Mouse (Mus musculus) embryonic fibroblast, embryonic 13.5 days (primary cell): ENCODE results near the gene Prpf31. TPM values are rescaled to one million over a fixed set of nuclear protein-coding genes. Genes with fewer than 3 reads are reported as not detected.

ENCODE experiments used
- H3K27ac ChIP-seq: 2 replicates; pipeline ENCODE4 v1.5.1; 2012; ENCODE audit warnings: low read length, control low read depth, inconsistent platforms; ENCODE audit not compliant: insufficient read depth
- H3K4me1 ChIP-seq: 2 replicates; pipeline ENCODE4 v1.6.1; 2011; ENCODE audit warnings: low read length; ENCODE audit not compliant: control insufficient read depth, insufficient read depth
- H3K4me3 ChIP-seq: 2 replicates; pipeline ENCODE4 v1.5.1; 2011; ENCODE audit warnings: mild to moderate bottlenecking, control low read depth, low read length; ENCODE audit not compliant: insufficient read depth
- CTCF ChIP-seq: IDR thresholded peaks from 2 replicates; pipeline ENCODE4 v1.5.1; 2011; ENCODE audit warnings: mild to moderate bottlenecking, control low read depth, low read length, moderate library complexity, borderline replicate concordance; ENCODE audit not compliant: insufficient read depth
- POLR2A ChIP-seq: IDR thresholded peaks from 2 replicates; pipeline ENCODE4 v1.6.1; 2011; ENCODE audit warnings: low read depth, mild to moderate bottlenecking, control low read depth, low read length, moderate library complexity
- polyA plus RNA-seq: library from polyadenylated mRNA; stranded (reverse); fragments of >200 nt; gene quantifications from 2 replicates; pipeline ENCODE4 v1.2.4, GENCODE M21; 2011; ENCODE audit warnings: low read depth; ENCODE audit not compliant: missing spikeins, insufficient read length

Prpf31 gene
- polyA plus RNA-seq, 1 experiment, result 42.2 TPM

DNA sequence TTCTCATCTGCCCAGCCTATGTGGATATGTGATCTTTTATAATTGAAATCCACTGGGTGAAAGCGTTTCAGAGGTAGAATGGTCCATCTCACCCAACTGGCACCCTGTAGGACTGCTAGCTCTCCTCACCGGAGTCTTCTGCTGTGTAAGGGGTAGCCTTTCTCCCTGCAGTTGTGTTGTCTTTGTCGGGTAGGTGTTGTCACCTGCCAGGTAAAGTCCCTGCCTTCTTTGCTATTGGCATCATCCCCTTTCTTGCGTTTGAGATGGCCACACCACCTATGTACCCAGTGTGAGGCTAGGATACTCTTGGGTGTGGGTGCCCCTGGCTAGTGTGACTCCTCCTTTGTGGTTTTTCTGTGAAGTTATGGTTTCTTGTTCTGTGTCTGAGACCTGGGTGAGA lies 16.9 kb downstream of the Prpf31 start:
- no peak overlapping the region for H3K27ac ChIP-seq
- no peak for TF ChIP-seq POLR2A
- H3K4me3 ChIP-seq, result peak overlapping the region; percentile 58
- peaks cover 14% of the 10 kb centered on the region for H3K4me1 ChIP-seq

DNA sequence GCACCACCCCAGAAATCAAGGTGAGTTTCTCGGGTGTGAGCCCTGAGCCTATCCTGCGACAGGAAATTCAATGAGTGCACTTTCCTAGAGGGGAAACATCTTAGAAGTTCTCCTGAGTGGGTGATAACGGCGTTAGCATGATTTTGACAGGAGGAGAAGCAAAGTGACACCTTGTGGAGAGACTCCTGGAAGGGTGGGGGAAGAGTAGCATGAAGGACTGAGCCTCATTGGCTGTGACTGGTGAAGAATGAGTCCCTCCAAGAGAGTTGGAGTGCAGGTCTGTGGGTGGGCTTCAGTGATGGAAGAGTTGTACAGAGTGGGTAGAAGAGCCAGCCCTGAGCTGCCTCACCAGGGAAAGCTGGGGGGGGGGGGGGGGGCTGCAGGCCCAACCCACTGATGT lies 27.2 kb downstream of the Prpf31 start:
- Histone ChIP-seq H3K4me1 (no peaks in the 10 kb centered on the region), H3K4me3 (no peak overlapping the region), H3K27ac (no peak overlapping the region)
- no peak for TF ChIP-seq POLR2A
- TF ChIP-seq CTCF, result no peak

DNA sequence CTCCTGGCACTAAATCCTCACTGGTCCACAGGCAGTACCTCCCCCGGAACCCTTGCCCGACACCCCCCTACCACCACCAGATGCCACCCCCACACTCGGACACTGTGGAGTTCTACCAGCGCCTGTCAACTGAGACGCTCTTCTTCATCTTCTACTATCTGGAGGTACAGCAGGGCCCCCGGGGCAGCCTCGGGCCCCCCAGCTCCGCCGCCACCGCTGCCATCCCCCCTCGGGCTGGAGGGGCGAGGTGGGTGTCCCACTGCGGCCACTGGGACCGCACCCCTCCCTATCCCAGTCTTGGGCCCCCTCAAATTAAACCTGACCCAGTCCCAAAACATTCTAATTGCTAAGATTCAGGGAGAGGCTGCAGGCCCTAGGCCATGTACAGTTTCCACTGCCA lies 28.8 kb downstream of the Prpf31 start:
- H3K27ac ChIP-seq, result no peak overlapping the region
- no peak overlapping the region for H3K4me3 ChIP-seq
- H3K4me1 ChIP-seq, result peaks cover 2% of the 10 kb centered on the region; the same call in 1 of the 2 replicates
- TF ChIP-seq POLR2A (no peak), CTCF (no peak)

DNA sequence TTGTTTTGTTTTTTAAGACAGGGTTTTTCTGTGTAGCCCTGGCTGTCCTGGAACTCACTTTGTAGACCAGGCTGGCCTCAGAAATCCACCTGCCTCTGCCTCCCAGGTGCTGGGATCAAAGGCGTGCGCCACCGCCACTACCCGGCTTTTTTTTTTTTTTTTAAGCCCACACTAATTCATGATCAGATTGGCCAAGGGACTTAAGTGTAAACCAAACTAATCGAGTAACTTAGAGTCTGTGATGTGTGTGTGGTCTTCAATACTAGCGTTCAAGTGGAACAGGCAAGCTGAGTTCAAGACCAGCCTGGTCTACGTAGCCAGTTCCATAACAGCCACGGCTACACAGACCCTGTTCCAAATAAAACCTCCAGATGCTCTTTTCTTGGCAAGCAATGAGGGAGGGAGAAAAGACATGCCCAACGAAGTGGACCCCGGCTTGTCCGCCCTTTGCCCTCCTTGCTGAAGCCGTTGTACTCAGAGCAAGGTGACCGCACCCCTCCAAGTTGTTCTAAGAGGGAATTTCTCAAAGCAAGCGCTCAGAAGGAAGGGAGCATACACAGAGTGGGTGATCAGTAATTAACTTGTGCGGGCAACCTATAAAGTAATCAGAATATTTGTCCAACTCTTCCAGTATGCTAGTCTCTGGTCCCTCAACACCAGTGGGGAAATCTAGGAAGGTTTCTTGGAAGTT lies 34.9 kb downstream of the Prpf31 start:
- Histone ChIP-seq H3K4me1 (peaks cover 2% of the 10 kb centered on the region; the same call in 1 of the 2 replicates), H3K4me3 (peak overlapping the region; percentile 92), H3K27ac (peak overlapping the region; percentile 51)
- TF ChIP-seq CTCF, result no peak
- TF ChIP-seq POLR2A, result no peak

DNA sequence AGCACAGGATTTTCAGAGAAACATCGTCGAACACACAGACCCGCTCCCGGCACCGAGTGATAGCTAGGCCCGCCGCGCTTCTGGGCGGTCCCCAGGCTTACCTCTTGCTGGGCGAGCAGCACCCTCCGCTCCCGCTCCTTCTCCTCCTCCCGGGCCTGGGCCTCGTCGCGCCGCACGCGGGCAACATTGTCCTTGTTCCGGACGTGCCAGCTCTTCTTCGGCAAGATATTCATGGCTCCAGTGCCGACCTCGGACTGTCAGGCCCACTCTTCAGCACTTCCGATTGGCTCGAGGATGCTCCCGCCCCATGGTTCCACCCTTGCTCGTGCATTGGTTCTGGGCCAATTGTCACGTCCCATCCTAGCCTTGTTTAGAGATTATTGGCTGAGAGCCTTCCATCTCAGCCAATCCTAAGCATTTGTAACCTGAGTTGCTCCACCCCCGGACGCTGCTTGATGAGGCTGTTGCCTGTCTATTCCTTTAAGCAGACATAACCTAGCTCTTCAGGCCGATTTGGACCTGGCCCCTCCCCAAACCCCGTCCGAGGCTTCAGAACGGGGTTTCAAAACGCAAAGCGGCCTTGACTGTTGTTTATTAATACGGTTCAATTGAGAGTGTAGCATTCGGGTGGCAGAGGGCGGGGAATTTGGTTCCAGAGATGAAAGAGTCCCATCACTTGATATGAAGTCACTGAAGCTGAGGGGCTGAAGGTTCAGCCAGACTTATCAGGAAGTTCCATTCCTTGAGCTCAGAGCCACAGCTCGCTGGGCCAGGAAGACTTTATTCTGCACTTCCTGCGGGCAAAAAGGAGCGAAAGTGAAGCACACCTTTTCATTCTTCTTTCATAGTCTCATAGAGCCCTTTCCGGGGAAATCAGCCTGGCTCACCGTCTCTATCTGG lies 35.7 kb downstream of the Prpf31 start, which contains the start of gene Leng1:
Leng1 (minus strand) TSS at position 626 of the 900 bp plus-strand sequence.
- H3K4me3 ChIP-seq, result peak within 1 kb of the TSS; percentile 92
- peak within 1 kb of the TSS; percentile 71 for H3K27ac ChIP-seq
- TF ChIP-seq POLR2A, result peak; percentile 93
- TF ChIP-seq CTCF, result no peak
- H3K4me1 ChIP-seq, result peaks cover 2% of the 10 kb centered on the region; the same call in 1 of the 2 replicates

DNA sequence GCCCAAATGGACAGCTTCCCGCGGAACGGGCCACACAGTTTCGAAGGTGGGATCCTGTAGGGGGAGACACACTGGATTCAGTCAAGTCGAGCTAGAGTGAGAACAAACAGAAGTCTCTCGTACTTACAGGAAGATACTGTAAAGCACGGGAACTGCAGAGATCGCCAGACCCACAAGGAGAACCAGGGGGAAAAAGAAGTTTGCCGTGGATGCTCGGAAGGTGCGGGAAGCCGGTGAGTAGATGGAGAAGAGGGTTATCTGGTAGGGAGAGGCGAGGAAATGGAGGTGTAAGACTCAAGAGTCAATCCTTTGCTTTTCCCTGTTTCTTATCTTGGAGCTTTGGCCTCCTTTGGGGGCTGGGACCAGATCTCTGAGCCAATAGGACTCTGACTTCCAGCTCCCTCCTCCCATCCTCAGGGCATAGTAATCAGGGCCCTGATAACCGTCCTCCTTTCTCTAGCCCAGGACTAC lies 37.2 kb downstream of the Prpf31 start:
- no peak overlapping the region for H3K27ac ChIP-seq
- H3K4me3 ChIP-seq, result no peak overlapping the region
- no peak for TF ChIP-seq CTCF
- 0 out of 2 replicates have a peak, but pooled peaks have one; percentile 8 for TF ChIP-seq POLR2A
- H3K4me1 ChIP-seq, result peaks cover 2% of the 10 kb centered on the region; the same call in 1 of the 2 replicates

DNA sequence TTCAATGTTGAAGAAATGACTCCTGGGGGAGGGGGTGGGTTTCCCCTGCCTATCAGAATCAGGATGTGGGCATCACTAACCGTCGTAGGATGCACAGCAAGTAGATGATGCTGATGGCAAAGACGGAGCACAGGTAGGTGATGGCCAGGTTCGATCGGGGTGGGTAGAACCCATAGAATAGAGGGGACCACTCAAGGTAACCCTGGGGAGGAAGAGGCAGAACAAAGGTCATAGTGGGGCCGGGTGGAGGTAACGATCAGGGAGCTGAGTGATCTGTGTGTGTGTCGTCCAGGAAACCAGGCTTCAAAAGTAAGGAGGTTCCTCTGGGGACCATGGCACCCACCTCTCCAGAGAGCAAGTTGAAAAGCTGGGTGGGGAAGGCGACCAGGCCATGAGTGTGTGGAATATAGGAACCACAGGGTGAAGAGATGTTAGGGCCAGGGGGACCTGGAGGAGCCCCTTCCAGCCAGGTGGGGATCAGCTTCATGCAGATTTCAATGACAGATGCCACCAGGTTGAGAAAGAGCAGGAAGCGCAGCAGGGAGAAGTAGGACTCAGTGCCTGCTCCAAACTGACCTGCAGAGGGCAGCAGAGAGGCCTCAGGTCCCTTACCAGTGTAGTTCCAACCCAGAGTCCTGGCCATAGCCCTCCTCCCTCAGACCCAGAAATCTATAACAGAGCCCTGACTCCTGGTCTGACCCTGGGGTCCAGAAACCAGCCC lies 44.9 kb downstream of the Prpf31 start:
- Histone ChIP-seq H3K27ac (no peak overlapping the region), H3K4me1 (no peaks in the 10 kb centered on the region), H3K4me3 (no peak overlapping the region)
- TF ChIP-seq CTCF (peak; percentile 93), POLR2A (no peak)

DNA sequence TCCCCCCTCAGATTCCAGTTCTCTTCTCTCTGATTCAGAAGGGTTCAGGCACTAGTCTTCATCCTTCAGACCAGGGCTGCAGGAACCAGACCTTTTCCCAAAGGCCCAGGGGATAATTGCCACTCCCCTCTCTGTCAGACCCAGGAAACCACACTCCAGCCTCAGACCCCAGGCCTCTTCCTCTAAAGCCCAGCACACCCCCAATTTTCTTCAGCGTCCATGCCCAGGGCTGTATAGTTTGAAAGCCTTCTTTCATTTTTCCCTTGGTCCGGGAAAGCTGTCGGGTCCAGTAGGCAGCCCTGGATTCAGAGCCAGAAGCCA lies 45.4 kb downstream of the Prpf31 start:
- Histone ChIP-seq H3K4me1 (no peaks in the 10 kb centered on the region), H3K4me3 (no peak overlapping the region), H3K27ac (no peak overlapping the region)
- TF ChIP-seq CTCF, result no peak
- no peak for TF ChIP-seq POLR2A

DNA sequence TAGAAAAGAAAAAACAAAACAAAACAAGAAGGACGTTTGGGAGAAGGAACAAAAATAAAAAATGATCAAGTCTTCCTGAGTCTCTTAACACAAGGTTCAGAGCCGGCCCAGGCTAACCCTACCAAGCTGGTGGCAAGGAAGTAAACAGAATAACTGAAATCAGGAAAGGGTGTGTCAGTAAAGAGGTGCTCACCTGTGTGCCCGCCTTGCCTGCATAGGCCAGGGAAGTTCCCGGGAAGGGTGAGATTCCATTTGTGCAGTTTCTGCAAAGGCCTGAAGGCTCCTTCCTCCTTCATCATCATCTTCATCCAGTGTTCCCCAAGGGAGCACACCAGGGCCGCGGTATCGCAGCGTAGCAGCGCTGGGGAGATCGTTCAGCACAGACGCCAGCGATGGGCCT lies 46.6 kb downstream of the Prpf31 start:
- no peak overlapping the region for H3K4me3 ChIP-seq
- H3K27ac ChIP-seq, result no peak overlapping the region
- TF ChIP-seq POLR2A, result no peak
- TF ChIP-seq CTCF, result no peak
- no peaks in the 10 kb centered on the region for H3K4me1 ChIP-seq
